Mouse (Mus musculus) liver, embryonic 14.5 days (tissue): Measurements from ENCODE around the gene Dclk2. TPM values are rescaled to one million over a fixed set of nuclear protein-coding genes. Genes with fewer than 3 reads are reported as not detected.

Experiments
- ATAC-seq: fragments of 200-750 bp; cut with Nextera tagmentation; 2 replicates; pipeline ENCODE4 v1.8.0; 2017; ENCODE audit warnings: moderate number of reproducible peaks, mild to moderate bottlenecking, moderate library complexity; ENCODE audit not compliant: insufficient read depth
- DNase-seq, 3 experiments: peaks; one replicate each; pipeline ENCODE4 v3.0.0-alpha.2; 2012 to 2013; ENCODE audit warnings: low read depth in 3 of 3, low spot score in 3 of 3
- H3K27ac ChIP-seq: fragments of 300-500 bp; sonication (generic); 2 replicates; pipeline ENCODE4 v1.5.1; 2014; ENCODE audit warnings: moderate library complexity, mild to moderate bottlenecking, control low read depth, inconsistent platforms
- H3K27me3 ChIP-seq: fragments of 300-500 bp; sonication (generic); 2 replicates; pipeline ENCODE4 v1.6.1; 2014; ENCODE audit warnings: mild to moderate bottlenecking, low read length, moderate library complexity; ENCODE audit not compliant: control insufficient read depth, insufficient read depth
- H3K36me3 ChIP-seq: fragments of 300-500 bp; sonication (generic); replicated peaks from 2 replicates; pipeline ENCODE4 v1.6.1; 2014; ENCODE audit warnings: low read depth; ENCODE audit not compliant: control insufficient read depth, insufficient read depth
- H3K4me1 ChIP-seq, 2 experiments: fragments of 200-500 bp in 1 of 2; fragments of 300-500 bp in 1 of 2; sonication (generic) in 1 of 2; replicated peaks; 2 replicates each; pipeline ENCODE4 v1.6.1; 2012 to 2014; ENCODE audit warnings: antibody characterized with exemption in 1 of 2, inconsistent platforms in 1 of 2, low read length in 1 of 2; ENCODE audit not compliant: control insufficient read depth in 2 of 2, insufficient read depth in 2 of 2
- H3K4me2 ChIP-seq: fragments of 300-500 bp; sonication (generic); 2 replicates; pipeline ENCODE4 v1.6.1; 2014; ENCODE audit warnings: low read depth, mild to moderate bottlenecking, control low read depth, moderate library complexity
- H3K4me3 ChIP-seq, 2 experiments: fragments of 200-500 bp in 1 of 2; fragments of 300-500 bp in 1 of 2; sonication (generic) in 1 of 2; 2 replicates each; pipeline ENCODE4 v1.5.1; 2012 to 2014; ENCODE audit warnings: low read depth in 2 of 2, low read length in 2 of 2, mild to moderate bottlenecking in 2 of 2, control low read depth in 1 of 2, inconsistent platforms in 1 of 2, moderate library complexity in 1 of 2; ENCODE audit not compliant: insufficient read depth in 1 of 2
- H3K9ac ChIP-seq: fragments of 300-500 bp; sonication (generic); replicated peaks from 2 replicates; pipeline ENCODE4 v1.6.1; 2014; ENCODE audit warnings: mild to moderate bottlenecking, control low read depth, moderate library complexity
- H3K9me3 ChIP-seq: fragments of 300-500 bp; sonication (generic); 2 replicates; pipeline ENCODE4 v1.6.1; 2016; ENCODE audit warnings: low read length, mixed read lengths; ENCODE audit not compliant: control insufficient read depth
- CTCF ChIP-seq: IDR thresholded peaks from 2 replicates; pipeline ENCODE4 v1.5.1; 2016; ENCODE audit warnings: antibody characterized with exemption, low read depth, control low read depth
- EP300 ChIP-seq: IDR thresholded peaks from 2 replicates; pipeline ENCODE4 v1.6.1; 2016; ENCODE audit warnings: antibody characterized with exemption, low read depth
- WGBS: fragments of 180-500 bp; shearing (Covaris S2); extraction: QIAGEN DNeasy Blood & Tissue Kit; methylation state at CpG from one replicate; pipeline ENCODE4 v1.1.7; 2014; ENCODE audit not compliant: insufficient replicate concordance; 5-methylcytosine and 5-hydroxymethylcytosine counted together
- polyA plus RNA-seq, 2 experiments: library from polyadenylated mRNA; depleted of rRNA in 1 of 2; stranded (reverse) in 1 of 2; unstranded in 1 of 2; fragments of >200 nt; fragmentation: Nextera tagmentation in 1 of 2; extraction: Ambion mirVana in 1 of 2; gene quantifications; 2 replicates each; pipeline versions ENCODE4 v1.2.1 to v1.2.3; 2012 to 2014

Dclk2 gene
- polyA plus RNA-seq, 2 experiments = 8.7 to 12.8 TPM

DNA sequence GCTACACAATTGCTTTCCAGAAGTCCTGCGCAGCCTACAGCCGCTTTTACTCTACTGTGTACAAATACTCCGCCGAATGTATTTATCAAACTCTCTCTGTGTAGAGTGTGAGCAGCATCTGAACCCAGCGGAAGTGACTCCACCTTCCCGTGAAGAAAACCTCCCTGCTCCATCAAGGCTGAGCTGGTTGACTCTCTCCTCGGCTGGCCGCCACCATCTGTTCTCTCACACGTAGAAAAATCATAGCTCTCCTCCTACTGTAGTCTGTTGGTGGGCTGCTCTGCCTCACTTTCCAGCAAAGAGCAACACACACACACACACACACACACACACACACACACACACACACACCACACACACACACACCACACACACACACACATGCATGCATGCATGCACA is 111.5 kb downstream of the Dclk2 start:
- H3K9me3 ChIP-seq = no peaks in the 10 kb centered on the region
- DNase-seq (no peak), ATAC-seq (no peak)
- no peak overlapping the region for H3K9ac ChIP-seq
- no peak overlapping the region for H3K4me3 ChIP-seq
- TF ChIP-seq CTCF (no peak), EP300 (no peak)
- H3K4me2 ChIP-seq = no peak overlapping the region
- H3K4me1 ChIP-seq = 0 out of 4 replicates have a peak, but pooled peaks cover 0 to 2% of the 10 kb centered on the region in 2 experiments
- no peaks in the 10 kb centered on the region for H3K27me3 ChIP-seq
- no peak overlapping the region for H3K27ac ChIP-seq
- WGBS = 78% methylated on average over 9 of the region's 9 CpGs
- no peaks in the 10 kb centered on the region for H3K36me3 ChIP-seq

DNA sequence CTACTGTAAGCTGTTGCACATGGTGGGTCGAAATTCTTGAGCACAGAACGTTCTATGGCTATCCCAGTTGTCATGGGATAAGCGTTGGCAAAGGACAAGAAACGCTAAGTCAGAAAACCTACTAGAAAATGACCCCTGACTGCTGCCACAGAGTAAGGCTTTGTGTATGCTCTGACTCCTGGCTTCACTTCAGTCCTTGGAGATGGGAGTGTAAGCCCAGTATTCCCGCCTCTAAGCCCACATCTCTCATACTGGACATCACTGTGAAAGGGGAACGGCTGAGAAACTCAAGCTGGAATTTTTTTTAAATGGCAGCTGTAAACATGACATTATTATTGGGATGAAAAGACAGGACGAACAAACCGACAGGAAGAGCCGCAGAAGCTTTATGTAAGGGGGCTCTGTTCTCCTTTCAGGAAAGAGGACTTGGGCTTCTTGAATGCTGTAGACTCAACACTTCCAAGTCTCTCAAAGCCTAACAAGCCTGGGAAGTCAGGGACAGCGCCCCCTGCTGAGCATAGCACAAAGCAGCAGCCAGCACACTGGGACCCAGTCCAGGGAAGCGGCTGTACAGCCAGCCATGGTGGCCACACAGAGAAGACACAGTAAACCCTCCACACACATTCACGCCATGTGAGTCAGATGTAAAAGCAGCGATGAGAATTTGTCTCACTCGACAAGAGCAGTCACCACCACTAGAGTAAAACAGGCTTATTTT is 112.7 kb downstream of the Dclk2 start:
- peak in 1 of 3 experiments; percentile 56 for DNase-seq
- Histone ChIP-seq H3K27me3 (no peaks in the 10 kb centered on the region), H3K27ac (no peak overlapping the region), H3K4me3 (no peak overlapping the region), H3K9ac (no peak overlapping the region), H3K4me1 (peaks cover 0 to 6% of the 10 kb centered on the region in 2 experiments; a peak in 2 of 4 replicates), H3K4me2 (no peak overlapping the region), H3K9me3 (no peaks in the 10 kb centered on the region), H3K36me3 (no peaks in the 10 kb centered on the region)
- ATAC-seq = peak; percentile 41; the same call in 1 of the 2 replicates
- TF ChIP-seq EP300 (no peak), CTCF (peak; percentile 91)
- 64% methylated on average over 14 of the region's 14 CpGs for WGBS

DNA sequence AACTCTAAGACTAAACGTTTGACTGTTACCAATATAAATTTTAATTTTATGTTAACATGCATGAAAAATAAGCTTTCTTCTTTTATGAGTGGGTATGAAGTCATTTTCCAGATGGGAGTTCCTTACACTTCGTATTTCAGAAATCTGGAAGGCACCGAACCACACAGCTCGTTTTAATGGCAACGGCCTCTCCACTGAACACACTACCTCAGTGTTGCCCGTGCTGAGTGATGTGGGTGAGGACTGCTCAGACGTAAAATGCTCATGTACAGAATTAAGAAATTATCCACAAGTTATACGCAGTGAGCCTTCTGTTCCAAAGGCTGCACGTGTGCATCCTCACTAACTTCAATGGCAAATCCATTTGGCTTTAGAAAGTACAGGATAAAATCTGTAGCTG is 113.8 kb downstream of the Dclk2 start:
- no peaks in the 10 kb centered on the region for H3K27me3 ChIP-seq
- 83% methylated on average over 9 of the region's 9 CpGs for WGBS
- no peak for DNase-seq

DNA sequence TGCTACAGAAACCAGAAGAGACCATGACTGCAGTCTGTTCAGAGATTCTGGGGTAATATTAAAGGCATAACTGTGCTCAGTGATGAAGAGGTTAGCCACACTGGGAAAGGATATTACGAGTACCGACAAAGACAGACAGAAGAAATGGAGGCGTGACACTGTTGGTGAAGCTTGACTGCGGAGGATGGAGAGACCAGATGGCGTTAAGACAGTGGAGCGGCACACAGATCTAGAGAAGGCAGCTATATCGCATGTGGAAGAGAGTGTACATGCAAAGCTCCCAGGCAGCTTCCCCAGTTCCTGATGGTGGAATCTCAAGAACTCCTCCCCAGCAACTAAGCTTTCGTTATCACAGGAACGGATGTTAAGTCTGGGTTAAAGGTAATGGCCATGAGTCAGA is 116.4 kb downstream of the Dclk2 start:
- Histone ChIP-seq H3K4me3 (no peak overlapping the region), H3K36me3 (no peaks in the 10 kb centered on the region), H3K27me3 (no peaks in the 10 kb centered on the region), H3K9me3 (no peaks in the 10 kb centered on the region), H3K27ac (no peak overlapping the region), H3K4me1 (peaks cover 35 to 39% of the 10 kb centered on the region in 2 experiments), H3K4me2 (no peak overlapping the region), H3K9ac (no peak overlapping the region)
- WGBS = 81% methylated on average over 9 of the region's 9 CpGs
- ATAC-seq (no peak), DNase-seq (no peak)
- TF ChIP-seq CTCF (no peak), EP300 (no peak)

More for the DNA sequence above, 113.8 kb downstream of the Dclk2 start:
- Histone ChIP-seq H3K36me3 (no peaks in the 10 kb centered on the region), H3K27ac (no peak overlapping the region), H3K4me3 (no peak overlapping the region), H3K9me3 (no peaks in the 10 kb centered on the region), H3K9ac (no peak overlapping the region), H3K4me2 (no peak overlapping the region), H3K4me1 (peaks cover 10 to 15% of the 10 kb centered on the region in 2 experiments)
- no peak for ATAC-seq
- TF ChIP-seq CTCF (no peak), EP300 (no peak)

DNA sequence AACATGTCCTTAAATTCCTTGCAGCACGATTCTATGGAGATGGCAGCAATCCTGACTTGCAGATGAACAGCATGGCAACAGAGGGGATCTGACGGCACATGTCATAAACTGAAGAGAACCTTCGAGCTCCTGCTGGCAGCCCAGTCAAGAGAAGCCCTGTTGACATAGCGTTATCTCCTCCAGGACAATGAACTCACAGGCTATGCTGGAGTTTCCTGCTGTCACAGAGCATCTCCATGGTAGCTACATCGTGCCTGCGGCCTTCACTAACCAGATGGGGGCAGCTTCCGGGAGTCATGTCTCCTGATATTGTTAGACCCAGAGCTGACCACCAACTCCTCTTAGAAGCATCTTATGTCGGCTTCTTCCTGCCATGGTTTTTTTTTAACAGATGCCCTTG is 117.8 kb downstream of the Dclk2 start:
- H3K9ac ChIP-seq = no peak overlapping the region
- ATAC-seq (no peak), DNase-seq (no peak)
- no peak overlapping the region for H3K4me3 ChIP-seq
- TF ChIP-seq CTCF (no peak), EP300 (no peak)
- H3K27ac ChIP-seq = no peak overlapping the region
- no peaks in the 10 kb centered on the region for H3K9me3 ChIP-seq
- no peaks in the 10 kb centered on the region for H3K27me3 ChIP-seq
- WGBS = 26% methylated on average over 8 of the region's 8 CpGs
- H3K4me2 ChIP-seq = no peak overlapping the region
- H3K36me3 ChIP-seq = no peaks in the 10 kb centered on the region
- H3K4me1 ChIP-seq = peaks cover 35 to 48% of the 10 kb centered on the region in 2 experiments
